Mouse (Mus musculus): ENCODE data around the gene Rtl1.

Gene Rtl1

DNA sequence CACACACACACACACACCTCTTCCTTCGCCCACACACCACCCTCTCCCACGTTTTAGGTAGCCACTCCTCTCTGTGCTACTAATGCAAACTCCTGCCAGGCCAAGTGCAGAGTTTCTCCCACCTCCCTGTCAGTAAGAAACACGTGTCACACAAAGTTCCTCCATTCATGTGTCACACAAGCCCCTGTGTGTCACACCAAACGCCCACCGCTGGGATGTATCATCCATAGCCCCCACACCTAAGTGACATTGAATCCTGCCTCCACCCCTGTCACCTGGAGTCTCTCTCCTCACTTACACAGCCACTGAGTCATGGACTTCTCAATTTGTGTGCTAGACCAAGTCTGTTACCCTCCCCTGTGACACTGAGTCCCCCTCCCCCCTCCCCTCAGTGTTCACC is 17.9 kb downstream of the Rtl1 start:
- no peak for DNase-seq (ENCODE audit: extremely low spot score, low read depth, low spot score)

DNA sequence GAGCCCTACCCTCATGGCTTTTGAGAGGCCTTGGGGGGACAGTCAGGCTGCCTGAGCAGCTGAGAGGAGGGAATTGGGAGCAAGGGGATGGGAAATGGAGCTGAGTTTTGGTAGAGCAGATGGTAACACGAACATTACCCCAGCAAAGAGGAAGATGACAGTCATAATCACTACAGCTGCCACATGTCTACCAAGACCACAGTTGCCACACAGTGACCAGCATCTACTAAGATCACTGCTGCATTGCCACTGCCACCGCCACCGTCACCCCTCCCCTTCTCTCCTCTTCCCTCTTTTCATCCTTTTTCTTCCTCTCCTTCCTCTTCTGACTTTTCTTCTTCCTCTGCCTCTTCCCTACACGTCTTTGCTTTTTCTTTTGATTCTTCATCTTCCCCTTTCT is 27.9 kb downstream of the Rtl1 start:
- no peak for DNase-seq (ENCODE audit: extremely low spot score, low read depth, low spot score)

DNA sequence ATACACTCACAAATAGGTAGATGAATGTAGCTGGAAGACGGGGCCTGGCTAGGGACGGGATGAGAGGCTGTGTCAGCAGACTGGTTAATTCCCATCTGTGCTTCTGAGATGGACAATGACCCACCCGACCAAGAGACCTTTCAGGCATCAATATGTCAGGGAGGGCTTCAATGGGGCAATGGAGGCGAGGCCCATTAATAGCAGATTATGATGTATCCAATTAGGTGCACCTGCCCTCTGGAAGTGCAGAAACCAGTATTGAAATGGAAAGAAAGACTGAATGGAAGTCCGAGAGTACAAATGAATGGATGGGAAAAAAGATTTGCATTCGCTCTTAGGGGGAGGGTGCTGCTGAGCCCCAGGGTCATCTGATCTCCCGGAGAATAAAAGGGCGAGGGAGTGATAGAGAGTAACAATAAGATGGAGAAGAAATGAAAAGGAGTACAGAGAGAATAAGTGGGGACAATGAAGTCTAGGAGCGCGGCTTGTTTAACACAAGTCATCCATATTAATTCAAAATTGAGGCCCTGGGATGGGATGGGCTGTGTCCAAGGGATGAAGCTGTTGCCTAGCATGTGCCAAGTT is 39.9 kb downstream of the Rtl1 start:
- DNase-seq (ENCODE audit: extremely low spot score, low read depth, low spot score): no peak

DNA sequence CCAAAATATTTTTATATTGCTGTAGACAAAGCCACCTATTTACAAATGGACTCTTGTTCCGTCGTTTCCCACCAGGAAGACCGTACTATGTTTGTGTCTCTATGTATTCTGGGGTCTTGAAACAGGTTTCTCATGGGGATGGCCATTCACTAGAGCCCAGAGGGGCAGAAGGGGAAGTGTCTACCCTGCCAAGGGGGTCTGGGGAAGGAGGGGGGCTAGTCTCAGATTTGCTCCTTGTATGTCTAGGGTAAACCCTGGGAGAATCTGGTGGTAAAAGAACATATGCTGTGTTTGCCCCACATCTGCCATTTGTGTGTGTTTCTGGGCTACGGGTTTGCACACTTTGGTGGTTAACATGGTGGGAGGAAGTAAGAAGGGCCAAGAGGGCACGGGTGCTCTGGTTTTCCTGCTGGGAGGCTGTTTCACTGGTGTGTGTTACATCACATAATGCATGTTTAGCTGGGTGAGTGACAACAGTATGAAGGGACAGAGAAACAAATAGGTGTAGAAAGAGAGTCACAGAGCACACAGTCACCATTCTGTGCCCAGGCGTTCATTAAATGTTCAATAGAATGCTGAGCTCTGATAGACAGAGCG is 41.1 kb downstream of the Rtl1 start:
- DNase-seq (ENCODE audit: extremely low spot score, low read depth, low spot score): no peak

DNA sequence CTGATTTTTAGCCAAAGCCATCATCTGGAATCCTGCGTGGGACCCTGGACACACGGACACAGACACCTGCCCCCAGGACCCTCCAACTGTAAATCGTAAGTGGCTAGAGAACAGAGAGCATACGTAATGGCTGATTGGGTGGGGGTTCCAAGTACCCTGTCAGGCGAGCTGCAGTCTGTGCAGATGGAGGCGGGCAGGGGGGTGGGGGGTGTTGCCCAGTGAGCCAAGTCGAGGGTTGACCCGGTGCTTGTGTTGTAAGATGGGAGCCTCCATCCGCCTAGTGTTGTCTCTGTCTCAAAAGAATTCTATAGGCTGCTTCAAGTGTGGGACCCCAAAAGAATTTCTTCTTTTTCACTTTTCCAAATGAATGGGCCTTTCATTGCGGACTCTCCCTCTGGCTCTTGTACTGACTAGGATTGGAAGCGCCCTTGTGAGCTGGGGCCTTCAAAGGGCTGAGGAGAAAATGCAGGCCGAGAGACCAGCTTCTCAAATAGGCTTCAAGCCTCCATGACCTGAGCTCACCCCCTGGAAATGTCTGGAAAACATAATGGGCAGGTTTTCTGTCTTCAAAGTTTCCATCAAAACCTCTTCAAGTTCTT is 41.8 kb downstream of the Rtl1 start:
- no peak for DNase-seq (ENCODE audit: extremely low spot score, low read depth, low spot score)

DNA sequence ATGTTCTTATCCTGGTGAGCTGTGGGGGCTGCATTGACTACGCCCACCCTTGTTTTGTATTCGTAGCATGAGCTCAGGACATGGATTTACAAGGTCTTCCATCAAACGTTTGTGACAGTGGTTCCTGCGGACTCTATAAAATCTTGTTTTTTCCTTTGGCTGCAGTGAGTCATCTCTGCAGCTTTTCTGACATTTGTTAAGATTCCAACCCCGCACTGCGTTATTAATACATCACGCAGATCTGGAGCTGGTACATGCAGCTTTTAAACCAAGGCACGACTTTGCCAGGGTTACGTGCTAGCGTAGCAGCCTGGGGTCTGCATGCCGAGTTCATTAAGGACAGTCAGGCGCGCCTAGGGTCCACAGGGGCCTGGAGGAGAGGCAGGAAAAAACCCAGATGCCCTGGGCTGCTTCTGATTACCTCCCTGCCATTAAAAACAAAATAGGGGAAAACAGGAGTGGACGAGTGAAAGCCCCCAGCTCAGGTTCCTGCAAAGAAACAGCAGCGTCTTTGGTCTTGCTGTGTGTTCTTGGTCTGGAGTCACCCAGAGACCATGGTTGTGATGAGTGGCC is 44.2 kb downstream of the Rtl1 start:
- no peak for DNase-seq (ENCODE audit: extremely low spot score, low read depth, low spot score)

DNA sequence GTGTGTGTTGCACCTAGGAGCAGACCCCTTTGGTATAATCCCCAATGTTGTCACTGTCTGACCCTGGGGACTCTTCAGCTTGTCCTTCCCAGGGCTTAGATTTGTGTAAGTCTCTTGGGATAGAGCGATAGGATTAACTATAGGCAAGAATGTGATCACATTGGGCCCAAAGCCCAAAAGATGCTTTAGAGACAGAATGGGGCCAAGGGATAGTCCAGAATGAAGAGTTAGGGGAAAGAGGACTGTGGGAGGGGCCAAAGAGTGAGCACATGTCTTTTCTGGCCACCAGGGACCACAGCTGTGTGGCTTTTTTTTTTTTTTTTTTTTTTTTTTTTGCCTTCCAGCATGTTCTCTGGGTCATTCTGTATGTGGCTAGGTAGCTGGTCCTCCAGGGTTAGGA is 46.6 kb downstream of the Rtl1 start:
- no peak for DNase-seq (ENCODE audit: extremely low spot score, low read depth, low spot score)

DNA sequence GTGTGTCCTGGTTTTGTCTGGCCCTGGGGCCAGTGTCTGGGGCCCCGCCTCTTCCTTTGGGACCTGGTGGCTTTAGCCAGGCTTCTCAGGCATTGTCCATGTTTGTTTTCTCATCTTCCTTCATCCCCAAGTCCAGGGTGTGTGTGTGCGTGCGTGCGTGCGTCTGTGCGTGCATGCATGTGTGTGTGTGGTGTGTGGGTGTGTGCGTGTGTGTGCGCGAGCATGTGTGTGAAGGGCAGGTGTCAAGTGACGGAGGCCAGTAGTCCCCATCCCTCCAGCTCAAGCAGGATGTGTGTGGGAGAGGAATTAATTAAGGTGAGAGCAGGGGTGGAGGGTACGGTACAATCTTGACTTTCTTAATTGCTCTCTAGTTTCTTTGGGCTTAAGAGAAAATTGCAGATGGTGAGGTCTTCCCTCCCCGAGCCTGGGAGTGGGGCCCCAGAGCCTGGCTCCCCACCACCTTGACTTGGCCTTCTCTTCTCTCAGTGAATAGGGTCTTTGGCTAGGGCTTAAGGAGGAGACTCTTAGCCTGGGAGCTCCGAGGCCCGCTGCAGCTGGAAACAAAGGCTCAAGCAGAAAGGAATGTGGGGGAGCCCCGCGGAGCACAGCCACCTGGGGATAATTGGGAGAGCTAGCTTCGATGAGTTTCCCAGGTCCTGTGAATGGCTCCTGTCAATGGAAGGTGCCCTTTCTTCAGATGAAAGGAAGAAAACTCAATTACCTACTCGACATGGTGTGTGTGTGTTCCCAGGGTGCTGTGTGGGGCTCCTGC is 47.2 kb downstream of the Rtl1 start:
- no peak for DNase-seq (ENCODE audit: extremely low spot score, low read depth, low spot score)

DNA sequence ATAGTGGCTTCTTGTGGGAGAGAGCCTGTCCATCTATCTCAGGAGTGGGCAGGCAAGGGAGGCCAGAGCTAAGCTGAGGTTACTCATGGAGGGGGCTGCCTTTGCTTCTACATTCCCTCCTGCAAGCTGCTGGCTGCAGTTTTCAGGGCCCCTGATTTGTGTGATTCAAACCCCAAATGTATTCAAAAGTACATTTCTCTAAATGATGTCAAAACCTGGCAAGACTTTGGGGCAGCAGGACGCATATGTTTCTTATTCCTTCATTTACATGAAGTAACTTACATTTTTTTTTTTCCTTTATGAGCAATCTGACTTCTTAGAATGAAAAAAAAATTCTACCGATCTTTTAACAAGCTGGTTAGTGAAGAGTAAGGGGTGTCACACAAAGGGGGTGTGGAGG is 48.4 kb downstream of the Rtl1 start:
- no peak for DNase-seq (ENCODE audit: extremely low spot score, low read depth, low spot score)

DNA sequence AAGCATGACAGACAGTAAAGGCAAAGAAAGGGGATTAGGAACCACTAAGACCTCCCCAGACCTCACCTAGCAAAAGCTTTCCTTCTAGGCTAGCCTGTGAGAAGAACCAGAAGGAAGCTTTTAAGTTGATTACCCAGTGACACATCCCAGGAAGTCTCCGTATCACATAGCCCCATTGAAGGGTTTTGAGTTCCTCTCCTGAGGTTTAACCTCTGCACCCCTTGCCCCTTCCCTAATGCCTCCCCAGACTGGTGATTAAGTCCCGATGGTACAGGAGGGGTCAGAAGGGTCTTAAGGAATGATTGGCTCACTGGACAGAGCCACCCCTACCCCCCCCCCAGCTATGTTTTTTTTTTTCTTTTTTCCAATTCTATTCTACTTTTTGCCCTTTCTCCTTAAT is 53.0 kb downstream of the Rtl1 start:
- DNase-seq (ENCODE audit: extremely low spot score, low read depth, low spot score): no peak

DNA sequence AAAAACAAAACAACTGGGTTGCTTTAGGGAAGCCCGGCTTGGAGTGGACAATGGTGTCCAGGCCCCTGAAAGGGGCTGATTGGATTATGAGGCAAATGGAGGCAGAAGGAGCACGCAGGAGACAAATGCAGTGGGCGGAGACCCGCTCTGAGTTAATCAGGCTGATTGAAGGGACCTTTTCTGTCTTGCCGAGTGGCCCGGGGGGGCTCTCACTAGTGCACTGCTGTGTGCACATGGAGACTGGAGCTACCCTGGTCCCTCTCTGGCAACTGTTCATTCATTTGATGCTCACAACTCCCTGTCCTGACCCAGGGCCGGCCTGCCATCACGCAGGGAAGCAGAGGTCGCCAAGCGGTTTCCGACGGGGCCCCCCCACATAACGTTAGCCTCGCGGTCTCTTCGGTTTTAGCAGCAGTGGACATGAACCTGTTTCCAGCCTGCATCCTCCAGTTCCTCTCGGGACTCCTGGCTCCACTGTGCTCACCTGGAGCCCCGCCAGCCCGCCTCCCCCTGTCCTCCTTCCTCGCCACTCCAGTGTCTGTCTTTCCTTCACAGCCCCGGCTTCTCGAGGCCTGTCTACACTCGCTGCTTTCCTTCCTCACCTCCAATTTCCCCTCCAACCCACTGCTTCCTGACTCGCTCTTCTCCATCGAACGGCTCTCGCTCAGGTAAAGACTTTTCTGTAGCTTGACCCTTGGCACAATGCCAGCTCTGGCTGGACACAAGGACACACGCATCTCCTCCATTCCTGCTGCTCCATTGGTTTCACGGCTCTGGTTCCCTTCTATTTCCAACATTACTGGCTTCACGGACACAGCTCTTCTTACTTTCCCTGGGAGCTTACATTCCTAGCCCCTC is 54.0 kb downstream of the Rtl1 start:
- DNase-seq (ENCODE audit: extremely low spot score, low read depth, low spot score): no peak

DNA sequence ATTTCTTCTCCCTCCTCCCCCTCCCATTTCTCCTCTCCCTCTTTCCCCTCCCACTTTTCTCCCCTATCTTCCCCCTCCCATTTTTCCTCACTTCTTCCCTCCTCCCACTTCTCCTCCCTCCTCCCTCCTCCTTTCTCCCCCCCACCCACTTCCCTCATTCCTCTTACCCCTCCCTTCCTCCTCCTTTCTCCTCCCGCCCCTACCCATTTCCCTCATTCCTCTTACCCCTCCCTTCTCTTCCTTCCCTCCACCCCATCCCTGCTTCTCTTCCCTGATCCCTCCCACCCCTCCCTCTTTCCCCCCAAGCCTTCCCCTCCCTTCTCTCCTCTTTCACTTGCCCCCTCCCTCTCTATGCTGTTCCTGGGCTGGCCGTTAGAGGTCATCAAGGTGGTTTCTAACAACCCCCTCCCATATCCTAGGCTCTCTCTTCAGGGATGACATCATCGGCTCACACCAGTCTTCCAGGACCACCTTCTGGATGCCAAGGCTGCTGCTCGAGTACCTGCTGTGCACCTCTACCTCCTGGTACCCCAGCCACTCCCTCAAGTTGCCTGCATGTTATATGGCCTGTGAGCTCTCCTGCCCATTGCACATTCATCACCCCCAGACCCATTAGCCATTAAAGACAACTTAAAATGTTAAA is 56.7 kb downstream of the Rtl1 start:
- DNase-seq (ENCODE audit: extremely low spot score, low read depth, low spot score): no peak

DNA sequence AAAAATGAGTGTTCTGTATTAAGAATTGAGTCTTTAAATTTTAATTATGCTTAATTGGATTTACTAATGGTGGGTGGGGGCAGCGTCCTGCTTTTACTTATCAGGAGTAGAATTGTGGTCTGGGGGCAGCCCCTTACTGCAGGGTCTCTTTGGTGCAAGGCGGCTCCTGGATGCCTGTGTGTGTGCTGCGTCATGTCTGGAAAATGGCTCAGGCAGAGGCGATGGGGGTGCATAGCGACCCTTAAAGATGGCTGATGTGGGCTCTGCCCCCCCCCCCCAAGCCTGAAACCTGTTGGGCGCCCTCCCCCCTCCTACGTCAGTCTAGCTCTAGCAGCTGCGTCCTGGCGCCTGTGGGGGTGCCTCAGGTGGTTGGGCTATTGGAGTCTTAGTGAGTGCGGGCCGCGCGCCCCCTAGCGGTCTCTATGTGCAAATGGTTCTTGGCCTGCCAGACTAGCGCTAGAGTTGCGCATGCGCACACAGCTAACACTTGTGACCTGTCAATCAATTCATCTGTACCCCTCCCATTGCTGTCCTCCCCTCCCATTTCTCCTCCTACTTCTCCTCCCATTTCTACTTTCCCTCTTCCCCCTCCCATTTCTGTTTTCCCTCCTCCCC is 57.4 kb downstream of the Rtl1 start:
- DNase-seq (ENCODE audit: extremely low spot score, low read depth, low spot score): no peak

DNA sequence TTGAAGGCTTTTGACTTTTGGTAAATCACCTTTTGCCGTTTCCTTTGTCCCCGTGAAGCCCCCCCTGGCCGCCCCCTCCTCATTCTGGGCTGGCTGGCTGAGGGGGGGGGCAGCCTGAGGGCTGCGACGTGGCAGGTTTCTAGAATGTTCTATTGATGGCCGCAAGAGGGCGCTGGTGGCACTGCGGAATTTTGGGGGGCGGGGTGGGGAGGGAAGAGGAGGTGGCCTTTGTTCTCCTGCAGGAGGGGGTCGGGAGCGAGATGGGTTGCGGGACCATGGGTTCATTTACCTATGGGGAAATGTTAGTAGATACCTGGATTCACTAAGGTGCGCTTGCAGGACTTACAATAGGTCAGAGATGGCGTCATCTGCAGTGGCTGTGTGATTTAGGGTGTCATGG is 58.1 kb downstream of the Rtl1 start:
- no peak for DNase-seq (ENCODE audit: extremely low spot score, low read depth, low spot score)

DNA sequence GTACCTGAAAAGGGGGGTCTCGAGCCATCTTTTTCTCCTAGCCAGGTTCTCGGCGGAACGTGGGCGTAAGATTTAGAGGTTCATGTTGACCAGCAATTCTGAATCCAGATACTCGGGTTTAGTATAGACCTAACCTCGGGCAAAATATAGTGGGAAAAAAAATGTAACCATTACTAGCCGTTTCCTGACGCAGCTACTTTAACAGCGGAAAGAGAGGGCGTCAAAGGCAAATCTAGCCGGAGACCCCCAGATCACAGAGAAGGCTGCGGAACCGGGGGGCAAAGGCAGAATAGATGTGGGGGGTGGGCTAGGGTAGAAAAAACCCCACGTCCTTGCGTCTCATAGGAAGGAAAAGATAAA is 58.6 kb downstream of the Rtl1 start:
- no peak for DNase-seq (ENCODE audit: extremely low spot score, low read depth, low spot score)

DNA sequence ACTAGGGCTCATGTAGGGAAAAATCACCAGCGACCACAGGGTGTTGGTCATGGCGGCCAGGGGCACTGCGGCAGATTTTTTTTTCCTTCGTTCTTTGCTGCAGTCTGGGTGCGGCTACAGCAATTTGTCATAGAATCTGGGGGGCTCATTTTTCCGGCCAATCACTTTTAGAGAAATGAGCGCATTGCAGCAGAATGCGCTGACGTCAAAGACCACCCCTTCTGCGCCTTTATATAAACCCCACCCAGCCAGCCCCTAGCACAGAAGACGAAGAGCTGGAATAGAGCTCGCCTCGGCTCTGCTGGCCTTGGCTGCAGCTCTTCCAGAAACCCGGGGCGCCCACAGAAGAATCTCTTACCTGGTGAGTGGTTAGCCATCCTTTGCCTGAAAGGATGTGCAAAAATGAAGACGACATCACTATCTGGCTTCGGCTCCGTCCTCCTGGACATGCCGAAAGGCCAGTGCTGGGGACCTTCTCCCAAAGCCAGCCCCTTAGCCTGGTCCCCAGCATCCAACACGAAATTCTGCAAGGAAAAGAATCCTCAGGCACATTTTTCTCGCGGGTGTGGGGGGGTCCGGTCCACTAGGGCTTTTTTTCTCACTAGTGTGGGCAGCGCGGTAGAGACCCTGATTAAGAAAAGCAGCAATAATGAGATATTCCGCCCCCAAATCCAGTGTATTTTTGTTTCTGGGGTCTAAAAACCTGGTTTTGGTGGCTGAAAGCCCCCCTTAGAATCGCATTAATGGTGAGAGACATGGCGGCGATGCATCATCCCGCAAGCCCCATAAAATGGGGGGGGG is 59.2 kb downstream of the Rtl1 start:
- no peak for DNase-seq (ENCODE audit: extremely low spot score, low read depth, low spot score)

DNA sequence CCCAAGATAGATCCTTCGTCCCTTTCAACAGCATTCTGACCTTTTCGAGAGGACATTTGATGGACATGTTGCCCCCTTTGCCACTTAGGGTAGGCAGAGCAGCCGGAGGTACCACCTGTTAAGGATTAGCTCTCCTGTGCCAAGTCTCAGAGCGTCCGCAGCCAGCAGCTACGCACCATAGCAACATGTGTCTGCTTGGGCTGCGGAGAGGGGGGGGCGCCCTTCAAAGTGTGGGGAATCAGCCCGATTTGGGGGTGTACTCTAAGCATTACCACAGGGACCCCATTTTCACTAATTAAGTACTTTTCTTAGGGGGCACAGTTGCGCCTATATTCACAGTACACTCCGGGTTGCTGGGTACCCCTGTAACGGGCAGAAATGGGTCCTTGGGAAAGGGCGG is 60.2 kb downstream of the Rtl1 start:
- no peak for DNase-seq (ENCODE audit: extremely low spot score, low read depth, low spot score)

Data from hindlimb bud, embryonic 11.5 days (tissue).